Mouse (Mus musculus) hindbrain, embryonic 11.5 days (tissue): Measurements from ENCODE around the gene Fam184b. TPM values are rescaled to one million over a fixed set of nuclear protein-coding genes. Genes with fewer than 3 reads are reported as not detected.

Experiments
- ATAC-seq: fragments of 200-750 bp; cut with Nextera tagmentation; 2 replicates; pipeline ENCODE4 v1.8.0; 2017; ENCODE audit warnings: mild to moderate bottlenecking, moderate TSS enrichment, moderate library complexity; ENCODE audit not compliant: low FRiP score
- DNase-seq: peaks from one replicate; pipeline ENCODE4 v3.0.0-alpha.2; 2015; ENCODE audit warnings: low spot score
- H3K27ac ChIP-seq: fragments of 300-500 bp; sonication (generic); 2 replicates; pipeline ENCODE4 v1.5.1; 2014; ENCODE audit warnings: mild to moderate bottlenecking, low read depth, low read length
- H3K27me3 ChIP-seq: fragments of 300-500 bp; sonication (generic); 2 replicates; pipeline ENCODE4 v1.6.1; 2014; ENCODE audit warnings: mild to moderate bottlenecking, low read length, moderate library complexity, mixed read lengths; ENCODE audit not compliant: control insufficient read depth, insufficient read depth
- H3K36me3 ChIP-seq: fragments of 300-500 bp; sonication (generic); 2 replicates; pipeline ENCODE4 v1.6.1; 2014; ENCODE audit warnings: mild to moderate bottlenecking, low read length, moderate library complexity, mixed read lengths; ENCODE audit not compliant: control insufficient read depth, insufficient read depth
- H3K4me1 ChIP-seq: fragments of 300-500 bp; sonication (generic); replicated peaks from 2 replicates; pipeline ENCODE4 v1.6.1; 2014; ENCODE audit warnings: low read length, mixed read lengths; ENCODE audit not compliant: control insufficient read depth, insufficient read depth
- H3K4me2 ChIP-seq: fragments of 300-500 bp; sonication (generic); replicated peaks from 2 replicates; pipeline ENCODE4 v1.6.1; 2014; ENCODE audit warnings: mild to moderate bottlenecking, low read depth, low read length
- H3K4me3 ChIP-seq: fragments of 300-500 bp; sonication (generic); 2 replicates; pipeline ENCODE4 v1.5.1; 2014; ENCODE audit warnings: low read depth, low read length
- H3K9ac ChIP-seq: fragments of 300-500 bp; sonication (generic); 2 replicates; pipeline ENCODE4 v1.6.1; 2014; ENCODE audit warnings: low read depth, low read length
- H3K9me3 ChIP-seq: fragments of 300-500 bp; sonication (generic); 2 replicates; pipeline ENCODE4 v1.6.1; 2016; ENCODE audit warnings: low read length; ENCODE audit not compliant: control insufficient read depth
- WGBS: fragments of 180-500 bp; shearing (Covaris S2); extraction: QIAGEN DNeasy Blood & Tissue Kit; methylation state at CpG from one replicate; pipeline ENCODE4 v1.1.7; 2014; 5-methylcytosine and 5-hydroxymethylcytosine counted together
- polyA plus RNA-seq: library from polyadenylated mRNA; unstranded; fragments of >200 nt; fragmentation: Nextera tagmentation; extraction: Ambion mirVana; gene quantifications from 2 replicates; pipeline ENCODE4 v1.2.1, GENCODE M21; 2014

Fam184b gene
- polyA plus RNA-seq, 1 experiment from 2014 or later, result 0.91 TPM

GRCm38 (mm10) chr5:45481125-45481524 lies 158.3 kb downstream of the Fam184b start:
- 83% methylated on average over 2 of the region's 2 CpGs for WGBS
- H3K36me3 ChIP-seq, result no peaks in the 10 kb centered on the region
- no peak for ATAC-seq

GRCm38 (mm10) chr5:45480066-45480465 lies 159.3 kb downstream of the Fam184b start:
- WGBS, result 90% methylated on average over 1 of the region's 1 CpGs
- no peak for ATAC-seq

More at GRCm38 (mm10) chr5:45481125-45481524, 158.3 kb downstream of the Fam184b start:
- no peak overlapping the region for H3K27ac ChIP-seq
- H3K4me2 ChIP-seq, result no peak overlapping the region
- no peaks in the 10 kb centered on the region for H3K9me3 ChIP-seq
- no peak overlapping the region for H3K9ac ChIP-seq
- DNase-seq, result no peak
- H3K4me1 ChIP-seq, result no peaks in the 10 kb centered on the region
- H3K4me3 ChIP-seq, result no peak overlapping the region
- no peaks in the 10 kb centered on the region for H3K27me3 ChIP-seq

More at GRCm38 (mm10) chr5:45480066-45480465, 159.3 kb downstream of the Fam184b start:
- H3K9ac ChIP-seq, result no peak overlapping the region
- H3K27me3 ChIP-seq, result no peaks in the 10 kb centered on the region
- no peaks in the 10 kb centered on the region for H3K9me3 ChIP-seq
- no peak overlapping the region for H3K27ac ChIP-seq
- no peak overlapping the region for H3K4me3 ChIP-seq
- no peaks in the 10 kb centered on the region for H3K4me1 ChIP-seq
- DNase-seq, result no peak
- H3K36me3 ChIP-seq, result no peaks in the 10 kb centered on the region
- H3K4me2 ChIP-seq, result no peak overlapping the region

Other genes with a start within 250 kb of the Fam184b start
- 108 and 109 TPM in 2 replicates for gene Qdpr, start 189.4 kb downstream of the Fam184b start, polyA plus RNA-seq
- gene Clrn2, start 185.9 kb downstream of the Fam184b start, polyA plus RNA-seq, result not detected in 2 replicates
- 75.0 and 75.7 TPM in 2 replicates for gene Lap3, start 146.2 kb downstream of the Fam184b start, polyA plus RNA-seq
- gene Med28, start 119.4 kb downstream of the Fam184b start, polyA plus RNA-seq, result 292 and 294 TPM in 2 replicates
- 63.9 and 75.4 TPM in 2 replicates for gene Ncapg, start 30.3 kb upstream of the Fam184b start, polyA plus RNA-seq
- 42.3 and 45.0 TPM in 2 replicates for gene Lcorl, start 218.0 kb upstream of the Fam184b start, polyA plus RNA-seq